Mouse (Mus musculus) kidney, embryonic 16.5 days (tissue): ENCODE measurements around the gene Adcy5. TPM values are rescaled to one million over a fixed set of nuclear protein-coding genes. Genes with fewer than 3 reads are reported as not detected.
A peak's percentile ranks its signal among the peaks of the same experiment; 100 is the strongest.

ENCODE experiments used
- ATAC-seq: fragments of 200-750 bp; cut with Nextera tagmentation; 2 replicates; pipeline ENCODE4 v1.8.0; 2017; ENCODE audit warnings: moderate TSS enrichment; ENCODE audit not compliant: low FRiP score, low TSS enrichment
- H3K27ac ChIP-seq: fragments of 300-500 bp; sonication (generic); 2 replicates; pipeline ENCODE4 v1.5.1; 2014; ENCODE audit warnings: low read length
- H3K27me3 ChIP-seq: fragments of 300-500 bp; sonication (generic); 2 replicates; pipeline ENCODE4 v1.6.1; 2014; ENCODE audit warnings: low read length, control low read depth, mixed read lengths; ENCODE audit not compliant: insufficient read depth
- H3K36me3 ChIP-seq: fragments of 300-500 bp; sonication (generic); 2 replicates; pipeline ENCODE4 v1.6.1; 2014; ENCODE audit warnings: low read length, control low read depth, mixed read lengths; ENCODE audit not compliant: insufficient read depth
- H3K4me1 ChIP-seq: fragments of 300-500 bp; sonication (generic); 2 replicates; pipeline ENCODE4 v1.6.1; 2014; ENCODE audit warnings: low read length, control low read depth, mixed read lengths; ENCODE audit not compliant: insufficient read depth
- H3K4me2 ChIP-seq: fragments of 300-500 bp; sonication (generic); replicated peaks from 2 replicates; pipeline ENCODE4 v1.6.1; 2014; ENCODE audit warnings: low read depth, low read length
- H3K4me3 ChIP-seq: fragments of 300-500 bp; sonication (generic); 2 replicates; pipeline ENCODE4 v1.5.1; 2014; ENCODE audit warnings: mild to moderate bottlenecking, low read length
- H3K9ac ChIP-seq: fragments of 300-500 bp; sonication (generic); replicated peaks from 2 replicates; pipeline ENCODE4 v1.6.1; 2014; ENCODE audit warnings: low read length
- H3K9me3 ChIP-seq: fragments of 300-500 bp; sonication (generic); 2 replicates; pipeline ENCODE4 v1.6.1; 2016; ENCODE audit warnings: low read length, control low read depth
- WGBS: fragments of 180-500 bp; shearing (Covaris S2); extraction: QIAGEN DNeasy Blood & Tissue Kit; methylation state at CpG from one replicate; pipeline ENCODE4 v1.1.7; 2014; 5-methylcytosine and 5-hydroxymethylcytosine counted together
- polyA plus RNA-seq: library from polyadenylated mRNA; unstranded; fragments of >200 nt; fragmentation: Nextera tagmentation; extraction: Ambion mirVana; gene quantifications from 2 replicates; pipeline ENCODE4 v1.2.1, GENCODE M21; 2015

Adcy5 gene
- polyA plus RNA-seq, 1 experiment from 2014 or later, result 0.80 TPM

DNA sequence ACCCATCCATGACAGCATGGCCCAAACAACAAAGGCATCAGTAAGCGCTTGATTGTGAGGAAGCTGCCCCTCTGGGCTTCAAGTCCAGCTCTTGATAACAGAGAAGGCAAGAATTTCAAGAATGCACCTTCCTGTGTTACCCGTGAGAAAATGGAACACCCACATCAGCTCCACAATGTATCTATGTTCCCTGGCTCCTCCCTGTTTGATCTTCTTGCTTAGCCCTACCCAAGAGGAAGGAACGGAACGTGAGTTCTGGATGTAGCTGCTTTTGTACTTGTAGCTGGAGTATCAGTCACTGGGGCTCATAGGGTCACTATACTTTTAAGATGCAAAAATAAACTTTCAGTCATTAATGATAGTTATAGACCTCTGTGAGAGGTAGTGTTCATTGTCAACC is 34.1 kb upstream of the Adcy5 start:
- Histone ChIP-seq H3K9ac (no peak overlapping the region), H3K4me3 (no peak overlapping the region), H3K27ac (no peak overlapping the region), H3K9me3 (no peaks in the 10 kb centered on the region), H3K4me2 (no peak overlapping the region), H3K27me3 (no peaks in the 10 kb centered on the region), H3K4me1 (no peaks in the 10 kb centered on the region), H3K36me3 (no peaks in the 10 kb centered on the region)
- 81% methylated on average over 4 of the region's 4 CpGs for WGBS
- ATAC-seq, result no peak

DNA sequence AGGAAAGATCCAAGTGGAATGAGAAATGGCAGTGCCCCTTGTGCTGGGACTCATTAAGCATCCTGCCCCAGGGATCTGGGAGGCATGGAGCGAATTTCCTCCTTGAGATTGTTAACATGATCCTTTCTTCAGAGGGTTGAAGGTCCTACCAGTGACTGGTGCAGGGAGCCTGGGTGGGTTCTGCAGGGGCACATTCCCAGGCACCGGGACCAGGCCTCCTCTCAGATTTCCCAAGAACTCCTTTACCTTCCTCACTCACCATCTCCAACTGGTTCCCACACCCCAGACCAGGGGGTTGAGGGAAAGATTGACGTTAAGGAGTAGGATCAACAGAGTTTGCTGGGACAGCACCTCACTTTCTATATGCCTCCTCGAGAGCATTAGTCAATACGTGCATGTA is 27.4 kb upstream of the Adcy5 start:
- Histone ChIP-seq H3K9ac (no peak overlapping the region), H3K4me3 (no peak overlapping the region), H3K9me3 (no peaks in the 10 kb centered on the region), H3K4me2 (no peak overlapping the region), H3K27me3 (no peaks in the 10 kb centered on the region), H3K27ac (no peak overlapping the region), H3K36me3 (no peaks in the 10 kb centered on the region), H3K4me1 (no peaks in the 10 kb centered on the region)
- ATAC-seq, result no peak
- 78% methylated on average over 5 of the region's 5 CpGs for WGBS

DNA sequence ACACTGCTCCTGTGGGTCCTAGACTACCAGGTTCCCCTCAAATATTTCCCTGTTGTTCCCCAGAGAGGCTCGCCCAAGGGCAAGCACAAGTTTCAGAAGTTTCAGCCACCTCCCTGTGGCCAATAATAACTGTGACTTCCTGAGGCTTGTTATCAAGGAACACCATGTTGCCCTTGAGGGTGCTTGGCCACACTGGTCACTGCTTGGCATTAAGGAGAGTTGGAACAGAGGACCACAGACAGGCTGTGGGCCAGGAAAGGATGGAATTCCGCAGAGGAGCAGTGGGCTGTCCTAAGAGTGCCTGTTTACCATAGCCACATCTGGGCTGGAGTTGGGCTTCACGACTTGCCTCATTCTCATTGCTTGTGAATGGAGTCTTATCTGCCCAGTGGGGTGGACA is 24.5 kb upstream of the Adcy5 start:
- no peak overlapping the region for H3K4me2 ChIP-seq
- no peaks in the 10 kb centered on the region for H3K4me1 ChIP-seq
- ATAC-seq, result no peak
- no peaks in the 10 kb centered on the region for H3K36me3 ChIP-seq
- H3K27me3 ChIP-seq, result no peaks in the 10 kb centered on the region
- WGBS, result 78% methylated on average over 3 of the region's 3 CpGs
- H3K27ac ChIP-seq, result no peak overlapping the region
- no peaks in the 10 kb centered on the region for H3K9me3 ChIP-seq
- H3K9ac ChIP-seq, result no peak overlapping the region
- H3K4me3 ChIP-seq, result no peak overlapping the region

GRCm38 (mm10) chr16:35139416-35139815 is 15.3 kb upstream of the Adcy5 start:
- no peak overlapping the region for H3K27ac ChIP-seq
- 0 out of 2 replicates have a peak, but pooled peaks cover 5% of the 10 kb centered on the region for H3K4me1 ChIP-seq
- H3K36me3 ChIP-seq, result no peaks in the 10 kb centered on the region
- 84% methylated on average over 6 of the region's 6 CpGs for WGBS
- no peaks in the 10 kb centered on the region for H3K27me3 ChIP-seq
- H3K9me3 ChIP-seq, result no peaks in the 10 kb centered on the region
- no peak overlapping the region for H3K9ac ChIP-seq
- no peak overlapping the region for H3K4me3 ChIP-seq
- no peak overlapping the region for H3K4me2 ChIP-seq
- no peak for ATAC-seq

- no peak overlapping the region for H3K27ac ChIP-seq
Measured at GRCm38 (mm10) chr16:35139873-35140619, 14.6 kb upstream of the Adcy5 start.

GRCm38 (mm10) chr16:35140620-35140975 is 14.1 kb upstream of the Adcy5 start:
- H3K4me3 ChIP-seq, result no peak overlapping the region
- 0 out of 2 replicates have a peak, but pooled peaks cover 5% of the 10 kb centered on the region for H3K4me1 ChIP-seq
- no peak overlapping the region for H3K9ac ChIP-seq
- 52% methylated on average over 9 of the region's 9 CpGs for WGBS
- H3K27me3 ChIP-seq, result no peaks in the 10 kb centered on the region
- no peaks in the 10 kb centered on the region for H3K36me3 ChIP-seq
- peaks cover 3% of the 10 kb centered on the region; the same call in 1 of the 2 replicates for H3K9me3 ChIP-seq
- H3K27ac ChIP-seq, result no peak overlapping the region
- H3K4me2 ChIP-seq, result no peak overlapping the region
- ATAC-seq, result no peak

More at GRCm38 (mm10) chr16:35139873-35140619, 14.6 kb upstream of the Adcy5 start:
- Histone ChIP-seq H3K4me3 (no peak overlapping the region), H3K9me3 (peaks cover under 1% of the 10 kb centered on the region; the same call in 1 of the 2 replicates), H3K9ac (no peak overlapping the region), H3K4me2 (no peak overlapping the region), H3K36me3 (no peaks in the 10 kb centered on the region), H3K4me1 (0 out of 2 replicates have a peak, but pooled peaks cover 5% of the 10 kb centered on the region), H3K27me3 (no peaks in the 10 kb centered on the region)
- no peak for ATAC-seq
- WGBS, result 34% methylated on average over 11 of the region's 11 CpGs

DNA sequence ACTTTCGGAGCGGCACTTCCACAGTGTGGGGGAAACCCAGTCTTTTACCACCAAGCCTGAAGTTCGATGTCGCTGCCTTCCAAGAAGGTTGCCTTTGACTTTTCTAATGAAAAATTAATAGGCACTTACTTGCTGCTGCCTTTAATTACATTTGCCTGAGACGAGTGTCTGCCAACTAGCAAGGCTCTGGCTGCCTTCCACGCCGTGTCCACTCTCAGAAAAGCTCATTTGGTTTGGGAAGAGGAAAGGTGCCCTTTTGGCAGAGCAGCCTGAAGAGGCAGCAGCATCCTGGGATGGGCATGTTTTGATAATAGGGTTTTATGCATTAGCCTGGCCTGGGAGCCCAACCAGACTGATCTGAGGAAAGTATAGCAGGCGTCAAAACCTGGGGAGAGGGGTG is 12.8 kb upstream of the Adcy5 start:
- no peak for ATAC-seq
- Histone ChIP-seq H3K4me3 (no peak overlapping the region), H3K27me3 (no peaks in the 10 kb centered on the region), H3K36me3 (no peaks in the 10 kb centered on the region), H3K9ac (no peak overlapping the region), H3K4me2 (no peak overlapping the region), H3K27ac (no peak overlapping the region), H3K9me3 (peaks cover 3% of the 10 kb centered on the region; the same call in 1 of the 2 replicates), H3K4me1 (0 out of 2 replicates have a peak, but pooled peaks cover 5% of the 10 kb centered on the region)
- WGBS, result 79% methylated on average over 8 of the region's 8 CpGs

GRCm38 (mm10) chr16:35146153-35146552 is 8.5 kb upstream of the Adcy5 start:
- no peak for ATAC-seq
- Histone ChIP-seq H3K36me3 (no peaks in the 10 kb centered on the region), H3K4me3 (no peak overlapping the region), H3K4me1 (no peaks in the 10 kb centered on the region), H3K27ac (no peak overlapping the region), H3K4me2 (no peak overlapping the region), H3K27me3 (peaks cover 10% of the 10 kb centered on the region), H3K9ac (no peak overlapping the region), H3K9me3 (peaks cover 5% of the 10 kb centered on the region)
- 18% methylated on average over 4 of the region's 4 CpGs for WGBS

GRCm38 (mm10) chr16:35153146-35153755 is 1.4 kb upstream of the Adcy5 start:
- peaks cover 71% of the 10 kb centered on the region for H3K27me3 ChIP-seq
- no peak overlapping the region for H3K4me2 ChIP-seq
- no peaks in the 10 kb centered on the region for H3K36me3 ChIP-seq
- H3K4me1 ChIP-seq, result peaks cover 14% of the 10 kb centered on the region
- H3K27ac ChIP-seq, result no peak overlapping the region
- no peak overlapping the region for H3K9ac ChIP-seq
- 7% methylated on average over 12 of the region's 12 CpGs for WGBS
- no peak overlapping the region for H3K4me3 ChIP-seq
- no peak for ATAC-seq
- H3K9me3 ChIP-seq, result no peaks in the 10 kb centered on the region

- peaks cover 14% of the 10 kb centered on the region for H3K4me1 ChIP-seq
- H3K9me3 ChIP-seq, result no peaks in the 10 kb centered on the region
- WGBS, result 1% methylated on average over 28 of the region's 29 CpGs
- H3K27ac ChIP-seq, result no peak overlapping the region
- ATAC-seq, result peak; percentile 57
- peak overlapping the region; percentile 63 for H3K4me3 ChIP-seq
- H3K4me2 ChIP-seq, result peak overlapping the region; percentile 98
- H3K9ac ChIP-seq, result peak overlapping the region; percentile 72
- H3K27me3 ChIP-seq, result peaks cover 75% of the 10 kb centered on the region
- no peaks in the 10 kb centered on the region for H3K36me3 ChIP-seq
Measured at GRCm38 (mm10) chr16:35154245-35154640, 434 bp upstream of the Adcy5 start.
